Mouse (Mus musculus) v-Abl transformed pro-B cells (cell line): ENCODE measurements around the gene Apbb1ip.

ENCODE experiments used
- in situ Hi-C, 2 experiments: fragments of 400-800 bp; cut with MboI; formaldehyde crosslinking; loops; one replicate each; pipeline ENCODE4 v1.15.1; 2025; ENCODE audit not compliant: unreplicated experiment in 2 of 2

Gene Apbb1ip

DNA sequence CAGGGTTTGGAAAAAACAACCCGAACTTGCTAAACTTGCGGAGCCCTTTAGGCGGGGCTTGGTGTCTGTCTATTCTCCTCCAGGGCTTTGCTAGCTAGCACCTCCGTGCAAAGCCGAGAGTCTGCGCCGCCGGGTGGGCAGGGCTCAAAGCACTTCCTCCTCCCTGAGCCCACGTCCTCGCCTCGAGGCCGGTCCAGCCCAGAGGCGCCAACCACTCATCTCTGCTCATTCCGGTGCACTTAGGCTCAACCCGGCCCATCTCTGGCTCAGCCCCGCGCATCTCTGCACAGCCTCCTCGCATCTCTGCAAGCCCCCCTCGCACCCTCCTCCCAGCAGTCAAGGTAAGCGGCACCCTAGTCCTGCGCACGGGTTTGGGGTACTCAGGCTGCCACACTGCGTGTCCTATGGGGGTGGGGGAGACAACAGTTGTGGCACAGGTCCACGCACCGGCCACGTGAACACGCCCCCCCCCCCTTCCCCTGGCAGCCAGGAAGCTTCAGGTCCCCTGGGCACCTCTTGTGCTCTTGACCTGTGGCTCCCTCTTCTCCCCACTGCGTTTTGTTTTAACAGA lies 372 bp downstream of the Apbb1ip start:
- in situ Hi-C loops, result no loop called here

DNA sequence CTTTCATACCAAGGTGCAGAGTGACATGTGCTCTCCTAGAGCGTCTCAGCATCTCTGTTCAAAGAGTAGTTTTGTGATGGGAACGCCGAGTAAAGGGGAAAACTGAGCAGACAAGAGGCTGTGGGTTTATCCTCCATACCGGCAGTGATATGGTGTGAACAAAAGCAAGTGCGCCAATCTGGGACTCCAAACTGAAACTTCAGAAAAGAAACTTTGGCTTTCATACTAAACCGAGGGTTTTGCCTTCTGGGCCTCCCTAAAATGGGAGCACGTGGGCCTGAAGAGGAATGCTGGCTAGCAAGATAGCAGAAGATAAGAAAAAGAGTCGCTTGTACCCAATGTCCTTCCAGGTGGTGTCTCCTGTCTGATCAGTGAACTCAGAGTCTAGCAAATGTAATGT lies 1.3 kb downstream of the Apbb1ip start:
- in situ Hi-C loops, result loop anchor here in 1 of 2 experiments (5.0 to 25.0 kb wide), 2 partner anchors 37 to 1813 kb away; partner anchors contain the start of gene Arhgap21

DNA sequence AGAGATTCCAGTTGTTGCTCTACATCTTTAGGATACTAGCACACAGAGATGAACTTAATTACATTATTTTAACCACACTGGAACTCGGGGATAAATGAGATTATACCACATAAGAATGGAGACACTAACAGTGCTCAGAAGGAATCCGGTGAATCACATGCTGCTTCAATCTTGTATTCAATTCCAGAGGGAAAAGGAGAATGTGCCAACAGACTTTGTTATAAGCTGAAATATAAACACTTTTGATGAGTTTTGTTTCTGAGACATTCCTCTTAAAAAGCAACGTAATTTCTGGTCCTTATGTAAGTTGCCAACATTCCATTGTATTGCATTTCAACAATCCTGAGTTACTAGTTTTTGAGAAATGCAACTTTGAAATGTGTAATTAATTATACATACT lies 1.8 kb downstream of the Apbb1ip start:
- in situ Hi-C loops, result loop anchor here in 1 of 2 experiments (5.0 to 25.0 kb wide), 2 partner anchors 37 to 1813 kb away; partner anchors contain the start of gene Arhgap21

DNA sequence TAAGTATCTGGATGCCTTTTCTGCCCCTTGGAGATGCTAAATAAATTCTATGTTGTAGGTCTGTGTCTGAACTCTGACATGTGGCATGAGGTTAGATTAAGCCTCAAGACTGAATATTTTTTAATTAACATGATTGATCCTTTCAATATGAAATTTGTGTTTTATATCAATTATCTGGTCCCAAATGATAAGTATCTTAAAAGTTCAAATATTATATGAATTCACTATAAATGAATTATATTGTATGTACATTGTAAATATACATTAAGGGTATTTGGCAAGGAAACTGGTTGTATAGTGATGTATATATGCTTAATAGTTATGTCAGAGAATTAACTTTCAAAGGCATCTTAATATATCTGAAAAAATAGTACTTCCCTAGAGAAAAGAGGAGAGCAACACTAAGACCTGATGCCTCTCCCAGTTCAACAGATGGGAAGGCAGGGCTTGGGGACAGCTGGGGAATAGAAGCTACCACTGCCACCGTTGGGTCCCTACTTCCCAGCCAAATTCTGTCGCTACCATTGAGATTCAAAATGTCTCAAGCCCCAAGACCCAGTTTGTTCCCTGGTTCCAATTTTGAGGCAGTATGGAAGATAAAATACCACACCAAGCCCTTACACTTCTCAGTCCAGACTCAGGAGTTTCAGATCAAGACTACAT lies 2.8 kb downstream of the Apbb1ip start:
- in situ Hi-C loops, result loop anchor here in 1 of 2 experiments (5.0 to 25.0 kb wide), 2 partner anchors 36 to 1814 kb away; partner anchors contain the start of gene Arhgap21

DNA sequence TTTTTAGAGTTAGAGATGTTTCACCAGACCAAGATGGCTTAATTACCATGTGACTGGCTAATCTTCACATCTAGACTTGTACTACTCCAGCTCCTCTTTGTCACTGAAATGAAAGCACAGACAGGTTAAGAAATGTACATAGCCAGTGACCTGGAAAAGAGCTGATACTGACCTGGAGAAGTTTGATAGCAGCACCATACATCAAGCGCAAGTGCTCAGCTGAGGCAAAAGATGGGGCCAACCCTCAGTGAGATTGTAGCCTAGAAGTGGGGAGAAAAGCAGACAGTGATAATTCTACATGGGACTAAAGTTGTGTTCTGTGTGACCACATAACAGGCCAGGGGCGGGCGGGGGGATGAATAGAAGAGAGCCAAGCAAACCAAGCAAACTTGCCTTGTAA lies 3.9 kb downstream of the Apbb1ip start:
- in situ Hi-C loops, result loop anchor here in 1 of 2 experiments (5.0 to 25.0 kb wide), 2 partner anchors 35 to 1815 kb away; partner anchors contain the start of gene Arhgap21

DNA sequence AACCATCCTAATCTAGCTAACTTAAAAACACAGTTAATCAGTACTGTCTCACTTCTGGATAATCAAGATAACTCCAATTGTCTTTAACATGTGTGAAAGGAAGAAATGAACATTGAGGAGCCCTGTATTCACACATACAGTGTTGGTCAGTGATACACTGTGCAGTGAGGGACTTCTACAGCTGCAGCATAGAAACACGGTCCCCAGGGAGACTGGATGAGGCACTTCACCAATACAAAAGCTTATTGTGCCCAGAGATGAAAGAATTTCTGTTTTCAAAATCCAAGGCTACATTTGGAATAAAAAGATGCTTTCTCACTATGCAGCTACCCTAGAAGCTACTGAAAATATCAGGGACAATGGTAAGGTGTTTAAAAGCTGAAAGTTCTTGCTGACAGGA lies 7.0 kb downstream of the Apbb1ip start:
- in situ Hi-C loops, result loop anchor here in 1 of 2 experiments (25.0 kb wide), 1 partner anchor 1819 kb away; the partner anchor contains the start of gene Arhgap21

DNA sequence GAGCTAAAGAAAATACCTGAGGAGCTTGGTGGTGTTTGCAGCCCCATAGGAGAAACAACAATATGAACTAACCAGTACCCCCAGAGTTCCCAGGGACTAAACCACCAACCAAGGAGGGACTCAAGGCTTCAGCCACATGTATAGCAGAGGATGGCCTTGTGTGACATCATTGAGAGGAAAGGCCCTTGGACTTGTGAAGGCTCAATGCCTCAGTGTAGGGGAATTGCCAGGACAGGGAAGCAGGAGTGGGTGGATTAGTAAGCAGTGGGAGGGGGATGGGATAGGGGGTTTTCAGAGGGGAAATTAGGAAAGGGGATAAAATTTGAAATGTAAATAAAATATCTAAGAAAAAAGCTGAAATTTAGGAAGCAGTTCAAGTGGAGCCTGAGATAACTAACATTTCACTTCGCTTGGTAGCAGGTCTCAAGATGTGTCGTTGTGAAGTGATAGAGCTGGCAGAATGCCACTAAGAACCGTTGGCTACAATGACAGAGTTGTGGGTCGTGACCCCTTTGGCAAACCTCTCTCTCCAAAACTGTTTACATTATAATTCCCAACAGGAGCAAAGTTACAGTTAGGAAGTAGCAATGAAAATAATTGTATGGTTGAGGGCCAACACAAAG lies 7.6 kb downstream of the Apbb1ip start:
- in situ Hi-C loops, result loop anchor here in 1 of 2 experiments (25.0 kb wide), 1 partner anchor 1819 kb away; the partner anchor contains the start of gene Arhgap21

DNA sequence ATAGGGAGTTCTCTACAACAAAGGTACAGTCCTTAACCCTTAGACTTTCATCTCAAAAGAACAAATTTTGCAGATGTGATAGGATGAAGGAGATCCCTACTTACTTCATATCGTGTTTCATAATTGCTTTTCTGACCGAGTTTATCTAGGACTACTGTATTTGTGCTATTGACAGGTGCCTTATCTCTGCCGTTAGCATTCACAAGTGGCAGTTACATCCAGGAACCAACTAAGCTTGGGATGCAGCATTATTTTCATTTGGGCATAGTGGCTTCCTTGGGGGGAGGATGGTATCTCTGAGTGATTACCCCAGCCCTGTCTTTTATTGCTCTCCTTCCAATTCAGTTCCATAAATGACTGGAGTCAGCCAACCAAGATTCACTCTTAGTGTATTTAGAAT lies 8.2 kb downstream of the Apbb1ip start:
- in situ Hi-C loops, result loop anchor here in 1 of 2 experiments (25.0 kb wide), 1 partner anchor 1820 kb away; the partner anchor contains the start of gene Arhgap21

DNA sequence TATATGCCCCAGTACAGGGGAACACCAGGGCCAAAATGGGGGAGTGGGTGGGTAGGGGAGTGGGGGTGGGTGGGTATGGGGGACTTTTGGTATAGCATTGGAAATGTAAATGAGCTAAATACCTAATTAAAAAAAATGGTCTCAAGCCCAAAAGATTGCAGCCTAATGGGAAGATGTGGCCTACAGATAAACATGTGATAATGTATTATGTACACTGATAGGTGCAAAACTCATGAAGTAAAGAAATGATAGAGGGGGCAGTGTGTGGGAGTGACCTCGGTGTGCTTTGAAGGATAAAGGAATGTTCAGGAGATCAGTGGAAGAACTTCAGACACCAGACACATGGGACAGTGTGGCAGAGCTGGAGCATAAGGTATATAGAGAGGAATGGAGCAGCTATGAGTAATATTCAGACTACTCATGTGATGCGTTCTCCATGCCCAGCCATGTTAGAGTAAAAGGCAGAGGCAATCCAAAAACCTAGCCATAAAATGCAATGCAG lies 9.3 kb downstream of the Apbb1ip start:
- in situ Hi-C loops, result loop anchor here in 1 of 2 experiments (25.0 kb wide), 1 partner anchor 1821 kb away; the partner anchor contains the start of gene Arhgap21

DNA sequence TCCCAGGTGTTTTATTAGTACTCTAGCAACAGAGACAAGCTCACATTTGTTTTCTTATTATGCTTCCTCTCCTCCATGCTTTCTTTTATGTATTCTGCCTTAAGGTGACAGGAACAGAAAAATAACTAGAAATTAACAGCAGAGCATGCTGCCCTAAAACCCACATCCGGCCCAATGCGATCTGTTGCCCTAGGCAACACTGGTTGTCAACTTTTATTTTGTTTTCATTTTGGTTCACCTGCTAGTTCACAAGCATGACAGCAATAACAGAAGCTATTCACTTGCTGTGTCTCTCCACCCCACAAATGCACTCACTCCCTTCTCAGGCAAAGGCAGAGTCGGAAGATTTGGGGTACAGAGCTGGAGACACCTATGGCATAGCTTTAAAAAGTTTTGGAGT lies 10.3 kb downstream of the Apbb1ip start:
- in situ Hi-C loops, result loop anchor here in 1 of 2 experiments (25.0 kb wide), 1 partner anchor 1822 kb away; the partner anchor contains the start of gene Arhgap21

DNA sequence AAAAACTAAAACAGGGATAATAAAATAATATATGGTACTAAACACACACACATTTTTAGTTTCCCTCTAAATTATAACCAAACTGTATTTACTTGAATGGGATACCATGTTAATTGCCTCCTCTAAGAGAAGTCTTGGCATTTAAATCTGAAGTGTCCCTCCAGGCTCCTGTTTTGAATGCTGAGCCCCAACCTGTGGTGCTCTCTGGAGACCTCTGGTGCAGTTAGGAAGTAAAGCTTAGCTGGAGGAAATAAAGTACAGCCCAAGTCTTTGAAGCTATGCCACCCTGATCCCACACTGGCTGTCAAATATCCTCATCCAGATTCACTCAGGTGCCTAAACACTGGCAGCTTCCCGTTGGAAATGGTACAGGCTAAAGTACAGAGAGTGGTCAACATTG lies 10.9 kb downstream of the Apbb1ip start:
- in situ Hi-C loops, result loop anchor here in 1 of 2 experiments (25.0 kb wide), 1 partner anchor 1822 kb away; the partner anchor contains the start of gene Arhgap21

DNA sequence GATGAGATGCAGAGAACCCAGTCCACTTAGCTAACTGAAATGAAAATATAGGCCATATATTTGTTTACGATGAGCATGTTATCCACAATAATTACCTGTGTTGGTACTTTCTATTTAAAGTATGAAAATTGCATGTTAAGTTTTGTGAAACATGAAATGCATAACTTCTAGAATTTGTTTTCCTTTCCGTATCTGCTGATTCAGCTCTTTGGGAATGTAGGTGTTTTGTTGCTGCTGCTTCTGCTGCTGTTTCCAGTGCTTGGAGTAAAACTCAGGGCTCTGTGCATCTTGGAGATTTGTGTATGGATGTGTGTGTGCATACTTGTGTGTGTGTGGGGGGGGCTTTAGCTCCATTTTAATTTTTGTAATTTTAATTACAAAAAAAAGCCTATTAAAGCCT lies 14.8 kb downstream of the Apbb1ip start:
- in situ Hi-C loops, result loop anchor here in 1 of 2 experiments (25.0 kb wide), 1 partner anchor 1826 kb away; the partner anchor contains the start of gene Arhgap21

DNA sequence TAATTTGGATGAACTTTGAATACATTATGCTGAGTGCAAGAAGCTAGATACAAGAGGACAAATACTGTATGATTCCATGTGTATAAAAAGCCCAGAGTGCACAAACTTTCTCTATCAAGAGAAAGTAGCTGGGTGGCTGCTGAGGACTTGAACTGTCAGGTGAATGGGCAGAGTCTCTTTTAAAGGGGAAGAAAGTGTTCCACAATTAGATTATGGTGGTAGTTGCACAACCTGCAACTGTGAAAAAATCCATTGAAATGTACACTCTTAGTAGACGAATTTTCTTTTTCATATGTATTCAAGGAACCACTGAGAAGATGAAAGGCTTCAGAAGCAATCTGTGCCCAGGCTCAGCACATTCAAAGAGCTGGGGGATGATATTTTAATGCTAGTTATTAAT lies 15.7 kb downstream of the Apbb1ip start:
- in situ Hi-C loops, result loop anchor here in 1 of 2 experiments (25.0 kb wide), 1 partner anchor 1827 kb away; the partner anchor contains the start of gene Arhgap21

DNA sequence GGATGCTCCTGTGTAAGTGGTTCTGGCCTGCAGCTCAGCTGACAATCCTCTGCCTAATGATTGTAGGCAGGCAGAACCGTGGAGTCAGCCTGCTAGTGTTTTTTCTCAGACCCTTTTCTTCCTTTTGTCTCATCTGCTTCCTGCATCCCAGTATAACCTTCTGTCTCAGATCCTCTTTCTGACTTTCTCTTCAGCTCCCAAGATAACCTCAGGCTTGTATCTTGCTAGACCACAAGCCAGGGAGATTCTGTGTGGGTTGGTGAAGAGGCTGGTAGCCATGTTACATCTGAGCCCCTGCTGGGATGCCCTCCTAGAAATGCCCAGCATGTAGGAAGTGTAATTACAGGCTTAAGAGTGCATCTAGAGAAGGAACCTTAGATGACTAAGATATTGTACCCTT lies 16.5 kb downstream of the Apbb1ip start:
- in situ Hi-C loops, result loop anchor here in 1 of 2 experiments (25.0 kb wide), 1 partner anchor 1828 kb away; the partner anchor contains the start of gene Arhgap21

DNA sequence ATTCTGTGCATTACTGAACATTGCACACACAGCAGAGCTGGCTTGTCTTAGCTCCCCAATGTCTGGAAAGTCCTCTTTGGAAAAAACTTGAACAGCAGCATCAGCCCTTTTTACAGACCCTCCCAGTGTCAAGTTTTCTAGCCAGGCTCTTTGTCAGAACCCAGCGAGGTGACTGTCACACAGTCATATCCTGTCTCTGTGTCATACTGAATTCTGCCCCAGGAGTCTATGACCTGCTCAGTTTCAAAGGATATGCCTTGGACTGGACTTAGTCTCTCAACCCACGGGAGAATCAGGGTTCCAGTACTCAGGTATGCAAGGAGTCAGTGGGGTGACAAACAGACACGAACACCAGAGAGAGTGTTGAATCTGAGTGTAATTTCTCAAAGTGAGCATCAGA lies 21.2 kb downstream of the Apbb1ip start:
- in situ Hi-C loops, result loop anchor here in 1 of 2 experiments (25.0 kb wide), 1 partner anchor 1833 kb away; the partner anchor contains the start of gene Arhgap21

DNA sequence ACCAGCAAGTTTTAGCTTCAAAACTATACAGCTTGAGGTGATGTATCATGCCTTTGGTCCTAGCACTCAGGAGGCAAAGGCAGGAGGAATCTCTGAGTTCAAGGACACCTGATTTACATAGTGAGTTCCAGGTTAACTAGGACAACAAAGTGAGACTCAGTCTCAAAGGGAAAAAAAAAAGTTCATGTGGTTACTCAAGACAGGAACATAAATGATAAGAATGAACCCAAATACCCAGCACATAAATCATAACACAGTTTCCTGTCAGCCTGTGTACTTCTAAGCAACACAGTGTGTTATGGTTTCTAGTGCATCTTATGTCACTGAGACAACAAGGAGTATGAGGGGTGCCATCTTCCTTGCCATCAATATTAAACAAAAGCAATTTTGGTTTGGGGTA lies 22.6 kb downstream of the Apbb1ip start:
- in situ Hi-C loops, result loop anchor here in 1 of 2 experiments (25.0 kb wide), 1 partner anchor 1834 kb away; the partner anchor contains the start of gene Arhgap21

DNA sequence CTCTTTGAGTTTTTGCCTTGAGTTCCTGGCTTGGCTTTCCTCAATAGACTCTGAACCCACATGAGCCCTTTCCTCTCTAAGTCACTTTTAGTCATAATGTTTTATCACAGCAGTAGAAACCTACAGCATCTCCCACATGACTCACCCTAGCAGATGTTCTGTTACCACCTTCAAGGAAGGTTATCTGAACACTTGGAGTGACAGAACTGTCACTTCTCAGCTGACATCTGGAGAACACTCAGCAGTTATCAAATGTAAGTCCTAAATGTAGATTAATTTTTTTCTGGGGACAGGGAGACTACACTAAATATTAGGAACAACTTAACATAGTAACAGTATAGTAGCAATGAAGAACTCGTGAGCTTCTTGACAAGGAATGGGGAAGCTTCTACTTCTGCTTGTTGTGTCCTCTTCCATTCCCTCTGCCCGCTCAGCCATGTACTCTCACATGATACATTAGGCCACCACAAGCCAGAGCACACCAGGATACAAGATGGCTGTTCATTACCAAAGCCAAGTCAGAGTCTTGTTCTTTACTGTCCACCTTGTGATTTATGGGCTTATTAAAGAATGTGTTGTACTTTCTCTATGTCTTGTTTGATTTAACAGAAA lies 25.6 kb downstream of the Apbb1ip start:
- in situ Hi-C loops, result loop anchor here in 1 of 2 experiments (25.0 kb wide), 1 partner anchor 1837 kb away; the partner anchor contains the start of gene Arhgap21

DNA sequence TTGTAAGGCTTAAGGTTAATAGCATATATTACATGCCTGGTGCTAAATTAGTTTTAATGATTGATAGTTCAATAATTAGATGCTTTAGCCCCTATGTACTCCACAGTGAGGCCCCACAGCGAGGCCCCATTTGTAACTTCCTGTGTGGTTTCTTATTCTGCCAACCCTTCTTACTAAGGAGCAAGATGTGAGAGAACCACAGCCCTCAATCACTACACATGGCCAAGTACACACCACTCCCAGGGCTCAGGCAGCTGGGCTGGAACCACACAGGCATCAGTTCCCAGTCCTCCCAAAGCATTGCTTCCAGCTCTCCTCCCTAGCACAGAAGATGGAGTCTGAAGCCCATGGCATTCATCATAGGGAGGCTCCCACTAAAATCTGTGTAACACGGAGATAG lies 31.7 kb downstream of the Apbb1ip start:
- in situ Hi-C loops, result no loop called here

DNA sequence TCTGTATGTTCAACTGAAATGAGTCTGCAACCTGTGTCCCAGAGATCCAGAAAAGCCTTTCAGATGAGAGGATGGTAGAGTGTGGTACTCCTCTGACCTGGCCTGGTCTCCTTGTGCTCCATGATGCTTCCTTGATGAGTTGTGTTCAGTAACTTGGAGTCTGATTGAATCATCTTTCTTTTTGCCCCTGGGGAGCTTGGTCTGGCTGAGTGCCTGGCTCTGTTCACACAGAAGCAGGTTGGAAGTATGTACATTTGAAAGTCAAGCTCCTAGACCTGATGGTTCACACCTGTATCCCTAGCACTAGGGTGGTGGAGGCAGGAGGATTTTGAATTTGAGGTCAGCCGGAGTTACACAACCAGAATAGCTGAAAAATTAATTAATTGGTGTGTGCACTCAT lies 32.7 kb downstream of the Apbb1ip start:
- in situ Hi-C loops, result no loop called here

DNA sequence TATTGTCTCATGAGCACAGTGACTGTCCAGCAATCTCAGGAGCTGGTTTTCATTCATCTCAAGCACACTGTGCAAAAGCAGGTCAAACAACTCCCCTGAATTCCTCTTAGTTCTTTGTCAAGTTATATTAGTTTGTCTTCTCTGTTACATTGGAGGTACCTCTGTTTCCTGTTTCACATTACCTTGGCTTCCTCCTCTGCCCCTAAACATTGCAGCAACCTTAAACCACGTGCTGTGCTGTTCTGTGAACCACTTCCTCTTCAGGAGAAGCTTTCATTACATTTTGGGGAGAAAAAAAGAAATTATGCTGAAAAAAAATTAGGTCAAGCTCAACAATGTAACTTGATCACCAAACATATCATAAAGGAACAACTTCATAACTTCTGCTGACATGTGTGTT lies 33.4 kb downstream of the Apbb1ip start:
- in situ Hi-C loops, result no loop called here
